Mouse (Mus musculus) spleen, postnatal 36 days (tissue): ENCODE measurements around the gene Plch1.

Experiments used
- DNase-seq, 2 experiments: peaks; one replicate each; pipeline ENCODE4 v3.0.0; 2022; ENCODE audit warnings: low spot score in 2 of 2, mixed read lengths in 1 of 2

Plch1 gene

DNA sequence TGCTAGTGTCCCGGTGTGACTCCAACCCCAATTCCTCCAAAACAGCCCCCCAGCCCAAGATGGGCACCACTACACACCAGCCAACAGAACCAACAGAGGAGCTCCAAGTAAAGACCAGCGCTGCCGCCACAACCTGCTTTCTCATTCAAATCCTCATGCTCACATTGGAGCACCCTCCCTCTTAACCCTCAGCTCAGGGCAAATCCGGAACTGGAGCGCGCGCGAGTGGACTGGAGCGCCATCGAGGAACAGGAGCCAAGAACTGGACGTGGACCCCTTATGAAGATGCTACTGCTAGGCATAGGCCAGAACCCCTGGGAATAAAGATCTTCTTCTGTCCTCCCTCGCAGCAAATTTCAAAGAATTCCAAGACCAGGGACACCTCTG, at the start of gene Plch1:
Plch1 (minus strand) TSS at position 164 of the 387 bp plus-strand sequence.
- no peak for DNase-seq

DNA sequence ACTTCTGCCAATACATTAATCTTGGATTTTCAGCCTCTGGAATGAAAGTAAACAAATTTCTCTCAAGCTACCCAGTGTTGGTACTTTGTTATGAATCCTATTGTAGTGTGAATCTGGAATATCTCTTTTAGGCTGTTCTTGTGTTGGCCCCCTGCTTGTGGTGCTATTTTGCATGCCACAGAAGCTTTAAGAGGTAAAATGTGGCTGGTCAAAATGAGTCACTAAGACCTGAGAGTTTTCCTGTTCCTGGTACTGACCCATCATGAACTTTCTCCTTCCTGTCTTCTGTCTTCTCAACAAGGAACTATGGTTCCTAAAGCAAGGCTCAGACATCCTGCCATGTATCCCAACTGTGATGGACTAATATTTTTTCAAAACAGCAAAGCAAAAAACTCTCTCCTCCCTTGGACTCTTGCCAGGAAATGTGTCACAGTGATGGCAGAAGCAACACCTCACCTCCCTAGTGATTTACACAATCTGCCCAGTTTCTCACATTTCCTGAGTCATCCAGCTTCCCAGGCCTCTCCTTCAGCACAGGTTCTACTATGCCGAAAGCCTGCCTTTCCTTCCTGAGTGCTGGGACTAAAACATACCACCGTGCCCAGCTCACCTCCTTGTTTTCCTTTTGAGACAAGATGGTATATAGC, 42.1 kb upstream of the Plch1 start:
- DNase-seq, result no peak

DNA sequence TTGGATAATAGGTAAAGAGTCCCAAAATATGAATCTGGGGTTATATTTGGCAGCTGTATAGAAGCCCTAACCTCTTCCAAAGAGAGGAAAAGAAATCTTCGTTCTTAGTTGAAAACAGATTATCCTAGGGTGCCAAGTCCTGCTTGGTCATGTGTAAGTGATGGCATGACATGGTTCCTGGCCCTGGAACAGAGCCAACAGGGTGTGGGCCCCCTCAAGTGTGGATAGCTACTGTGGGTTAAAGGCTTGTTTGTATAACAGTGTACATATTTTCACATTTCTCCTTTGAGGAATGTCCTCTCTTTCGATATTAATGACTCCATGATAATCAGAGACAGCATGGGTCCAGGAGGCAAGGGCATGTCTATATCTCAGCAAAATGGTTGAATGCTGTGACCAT, 39.7 kb upstream of the Plch1 start:
- no peak for DNase-seq

DNA sequence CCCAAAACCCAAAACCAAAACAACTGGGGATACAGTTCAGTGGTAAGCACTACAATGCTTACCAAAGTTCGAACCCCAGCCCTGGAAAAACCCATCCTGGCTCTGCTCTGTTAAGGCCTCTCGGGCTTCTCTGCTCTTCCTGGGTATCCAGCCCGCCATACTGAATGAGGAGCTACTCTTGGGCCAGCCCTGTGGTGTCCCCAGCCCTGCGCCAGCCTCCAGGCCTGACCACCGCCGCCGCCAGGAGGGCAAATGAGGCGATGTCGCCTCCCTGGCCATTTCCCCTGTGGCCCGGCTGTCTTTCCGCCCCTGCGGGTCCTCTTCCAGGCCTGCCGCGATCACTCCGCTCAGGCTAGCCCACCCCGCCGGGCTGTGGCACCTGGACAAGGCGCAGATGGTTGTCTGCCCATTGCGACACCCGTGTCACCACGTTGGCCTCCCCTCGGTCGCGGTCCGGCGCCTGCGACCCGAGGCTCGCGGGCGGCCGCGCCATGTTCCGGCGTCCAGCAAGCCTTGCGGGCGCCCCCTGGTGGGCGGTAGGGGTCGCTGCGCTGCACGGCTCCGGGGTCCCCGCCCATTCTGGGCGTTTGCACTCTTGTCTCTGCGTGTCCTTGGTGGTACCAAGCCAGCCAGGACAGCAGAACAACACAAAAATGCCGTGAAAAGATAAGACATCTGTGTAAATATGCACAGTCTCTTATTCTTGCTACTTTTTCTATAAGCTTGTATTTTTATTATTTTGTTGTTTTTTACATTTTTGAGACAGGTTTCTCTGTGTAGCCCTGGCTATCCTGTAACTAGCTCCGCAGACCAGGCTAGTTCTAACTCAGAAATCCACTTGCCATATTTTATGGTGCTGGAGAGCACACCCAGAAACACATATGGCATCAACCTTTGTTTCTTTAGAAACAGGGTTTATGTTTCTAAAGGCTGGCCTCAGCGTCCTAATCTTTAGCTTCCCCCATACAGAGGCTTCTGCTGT, 29.9 kb upstream of the Plch1 start, which contains the start of gene E130311K13Rik:
E130311K13Rik (minus strand) TSS at position 595 of the 982 bp plus-strand sequence.
- peak; percentile 77 to 78 for DNase-seq

DNA sequence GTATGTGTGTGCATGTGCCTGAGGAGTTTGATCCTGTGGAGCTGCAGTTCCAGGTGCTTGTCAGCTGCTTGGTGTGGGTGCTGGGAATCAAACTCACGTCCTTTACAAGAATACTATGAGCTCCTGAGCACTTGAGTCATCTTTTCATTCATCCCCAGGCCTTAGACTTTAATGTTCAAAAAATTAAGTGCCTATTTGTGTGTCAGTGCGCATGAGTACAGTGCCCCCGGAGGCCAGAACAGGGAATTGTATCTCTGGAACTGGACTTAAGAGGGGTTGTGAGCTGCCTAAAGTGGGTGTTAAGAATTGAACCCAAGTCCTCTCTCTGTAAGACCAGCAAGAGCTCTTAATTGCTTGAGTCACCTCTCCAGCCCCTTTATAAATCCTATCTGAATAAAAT, 20.4 kb upstream of the Plch1 start:
- peak in 1 of 2 experiments; percentile 2 for DNase-seq

DNA sequence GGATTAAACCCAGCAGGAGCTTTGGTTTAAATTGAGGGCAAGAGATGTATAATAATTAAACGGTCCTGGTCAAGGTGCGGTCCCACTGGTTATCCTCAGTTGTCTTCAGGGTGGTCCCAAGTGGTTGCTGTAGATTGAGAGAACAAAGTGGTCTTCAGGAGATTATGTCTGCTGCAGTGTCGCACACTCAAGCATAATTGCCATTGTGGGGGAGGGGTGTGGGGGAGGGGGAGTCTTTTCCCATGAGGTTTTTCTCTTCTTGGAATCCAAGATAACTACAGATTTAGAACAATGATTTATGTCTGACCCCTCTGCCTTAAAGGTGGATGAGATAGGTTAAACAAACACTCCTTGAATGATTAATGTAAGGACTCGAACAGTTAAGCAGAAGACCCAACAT, 11.0 kb upstream of the Plch1 start:
- no peak for DNase-seq

DNA sequence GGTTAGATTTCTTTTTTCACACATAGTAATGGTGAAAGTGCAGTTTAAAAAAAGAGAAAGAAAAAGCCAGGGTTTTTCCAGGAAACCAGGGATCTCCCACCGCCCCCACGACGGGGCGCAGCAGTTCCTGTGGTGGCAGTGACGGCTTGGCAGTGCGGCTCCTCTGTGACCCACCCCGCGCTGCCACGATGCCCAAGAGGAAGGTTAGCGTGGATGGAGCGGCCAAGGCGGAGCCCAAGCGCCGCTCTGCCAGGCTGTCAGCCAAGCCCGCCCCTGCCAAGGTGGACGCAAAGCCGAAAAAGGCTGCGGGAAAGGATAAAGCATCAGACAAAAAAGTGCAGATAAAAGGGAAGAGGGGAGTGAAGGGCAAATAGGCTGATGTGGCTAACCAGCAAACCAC, 6.0 kb upstream of the Plch1 start:
- DNase-seq, result no peak

DNA sequence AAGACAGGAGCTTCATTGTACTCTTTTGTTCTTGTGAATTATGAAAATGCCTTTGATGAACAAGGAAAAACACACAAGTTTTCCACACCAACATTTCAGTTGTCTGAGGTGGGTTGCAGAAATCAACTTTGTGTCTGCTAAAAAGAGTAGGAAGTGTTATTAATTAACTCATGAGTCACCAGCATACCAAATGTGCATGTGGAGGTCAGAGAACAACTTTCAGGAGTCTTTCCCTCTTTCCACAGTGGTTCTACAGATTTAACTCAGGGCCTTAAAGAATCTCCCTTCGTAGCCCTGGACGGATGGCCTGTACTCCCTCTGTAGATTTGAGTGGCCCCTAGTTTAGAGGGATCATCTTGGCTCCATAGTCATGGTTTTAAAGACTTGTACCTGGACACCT, 4.9 kb upstream of the Plch1 start:
- no peak for DNase-seq

DNA sequence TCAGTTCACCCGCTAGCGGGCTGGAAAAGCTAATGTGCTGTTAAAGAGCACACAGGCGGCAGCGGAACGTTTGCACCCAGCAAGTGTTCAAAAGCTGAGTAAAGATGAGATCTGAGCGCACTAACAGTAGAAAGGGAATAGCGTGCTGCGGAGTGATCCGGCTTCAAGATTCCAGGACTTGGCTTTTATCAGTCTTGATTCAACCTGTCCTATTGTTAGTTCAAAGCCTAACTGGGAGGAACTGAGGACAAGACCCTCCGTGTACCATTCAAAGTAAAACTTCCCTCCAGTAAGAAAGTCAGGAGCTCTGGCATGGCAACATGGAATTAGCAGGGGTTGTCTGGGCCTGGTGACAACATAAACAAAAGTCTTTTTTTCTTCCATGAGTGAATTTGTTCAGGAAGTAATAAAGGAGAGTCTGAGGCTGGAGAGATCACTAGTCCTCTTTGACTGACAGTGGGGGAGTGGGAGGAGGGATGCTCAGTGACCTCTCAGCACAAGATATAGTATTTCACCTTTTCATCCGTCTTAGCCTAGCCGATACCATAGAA, 824 bp upstream of the Plch1 start:
- DNase-seq, result no peak

DNA sequence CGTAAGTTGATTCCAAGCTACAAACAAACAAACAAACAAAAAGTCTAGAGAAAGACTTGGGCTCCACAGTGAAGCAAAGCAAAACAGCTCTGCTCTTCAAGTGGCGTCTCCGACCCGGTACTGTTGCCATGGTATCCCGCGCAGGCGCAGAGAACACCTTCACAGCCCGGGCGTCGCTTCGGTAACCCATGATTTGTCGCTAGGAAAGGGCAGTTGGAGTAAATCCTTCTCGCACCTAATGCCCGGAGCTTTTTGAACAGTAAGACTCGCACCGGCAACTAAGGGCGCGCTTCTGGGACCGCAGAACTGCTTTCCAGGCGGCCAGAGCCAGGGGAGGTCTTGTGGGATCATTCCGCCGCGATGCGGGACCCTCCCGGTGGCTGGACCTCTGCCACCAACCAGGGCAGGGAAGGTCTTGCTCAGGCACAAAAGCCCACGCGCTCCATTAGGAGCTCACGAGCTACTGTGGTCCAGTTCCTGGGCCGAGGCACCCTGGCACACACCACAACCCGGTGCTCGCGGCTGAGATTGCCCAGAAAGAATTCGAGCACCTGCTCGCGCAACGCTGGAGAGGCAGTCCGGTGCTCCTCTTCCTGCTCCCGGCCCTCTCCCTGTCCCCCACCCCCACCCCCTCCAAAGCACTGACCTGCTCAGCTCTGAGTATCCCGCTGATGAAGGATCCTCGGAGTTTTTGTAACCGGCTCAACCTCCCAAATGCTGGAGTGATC, 527 bp downstream of the Plch1 start:
- DNase-seq, result peak; percentile 32 to 33

DNA sequence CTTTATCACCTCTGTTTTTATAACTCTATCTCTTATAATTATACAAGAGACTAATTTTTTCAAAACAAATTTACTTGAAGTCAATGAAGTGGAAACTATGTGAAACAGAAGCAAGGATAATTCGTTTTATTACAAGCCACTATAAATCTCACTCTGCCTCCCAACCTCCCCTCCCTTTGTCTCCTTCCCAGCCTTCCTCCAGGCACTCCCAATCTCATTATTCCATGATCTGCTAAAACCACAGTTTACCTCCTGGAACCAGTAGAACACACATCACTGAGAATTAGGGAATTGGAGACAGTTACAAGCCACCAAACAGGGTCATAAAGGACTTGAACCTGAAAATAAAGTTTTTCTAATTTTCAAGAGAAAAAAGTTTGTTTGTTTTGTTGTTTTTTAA, 2.1 kb downstream of the Plch1 start:
- no peak for DNase-seq

DNA sequence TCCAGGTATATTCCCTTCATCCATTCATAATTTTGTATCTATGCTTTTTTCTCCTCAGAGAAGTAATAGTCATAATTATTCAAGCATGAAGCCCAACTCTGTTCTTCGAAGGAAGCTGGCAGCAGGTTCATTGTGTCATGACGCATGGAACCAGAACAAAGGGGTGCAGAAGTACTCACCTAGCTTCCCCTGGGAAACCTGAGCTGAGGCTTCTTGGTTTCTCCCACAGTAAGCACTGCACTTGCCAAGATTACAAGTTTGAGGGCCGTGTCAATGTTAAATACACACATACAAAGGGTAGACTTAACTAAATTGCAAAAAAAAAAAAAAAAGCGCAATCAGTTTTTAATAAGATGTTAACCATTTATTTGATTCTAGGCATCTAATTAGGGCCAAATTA, 3.0 kb downstream of the Plch1 start:
- DNase-seq, result no peak

DNA sequence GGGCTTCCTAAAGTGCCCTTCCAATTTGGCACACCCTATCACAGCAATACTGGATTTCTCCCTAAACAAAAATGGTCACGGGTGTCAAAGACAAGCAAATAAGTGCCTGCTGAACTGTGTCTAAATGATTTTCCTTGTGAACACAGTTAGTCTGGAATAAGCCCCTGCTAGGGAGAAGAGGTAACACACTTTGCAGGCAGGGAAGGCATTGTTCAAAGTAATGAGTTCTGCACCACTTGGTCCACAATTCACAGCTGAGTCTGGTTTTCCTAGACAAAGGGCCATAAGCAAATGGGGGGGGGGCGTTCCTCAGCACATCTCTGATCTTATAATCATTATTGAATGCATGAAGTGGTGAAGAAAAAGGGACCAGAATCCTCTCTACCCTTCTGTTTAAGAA, 3.5 kb downstream of the Plch1 start:
- DNase-seq, result no peak

DNA sequence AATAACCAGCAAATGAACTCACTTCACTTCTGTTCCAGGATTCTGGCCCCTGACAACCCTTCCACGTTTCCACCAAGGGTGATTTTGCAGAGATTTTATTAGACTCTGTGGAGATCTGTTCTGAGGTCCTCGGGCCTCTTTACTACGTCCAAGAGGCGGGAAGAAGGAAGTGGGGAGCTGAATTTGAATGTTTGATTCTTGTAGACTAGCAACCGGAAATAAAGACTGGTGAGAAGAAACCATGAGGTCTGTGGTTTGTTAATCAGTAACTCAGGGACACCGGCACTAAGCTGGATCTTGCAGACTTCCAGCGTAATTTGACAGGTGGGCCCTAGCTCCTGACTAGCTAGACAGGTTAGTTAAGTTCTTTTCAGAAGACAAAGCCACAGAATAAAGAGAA, 5.6 kb downstream of the Plch1 start:
- peak in 1 of 2 experiments; percentile 1 for DNase-seq

DNA sequence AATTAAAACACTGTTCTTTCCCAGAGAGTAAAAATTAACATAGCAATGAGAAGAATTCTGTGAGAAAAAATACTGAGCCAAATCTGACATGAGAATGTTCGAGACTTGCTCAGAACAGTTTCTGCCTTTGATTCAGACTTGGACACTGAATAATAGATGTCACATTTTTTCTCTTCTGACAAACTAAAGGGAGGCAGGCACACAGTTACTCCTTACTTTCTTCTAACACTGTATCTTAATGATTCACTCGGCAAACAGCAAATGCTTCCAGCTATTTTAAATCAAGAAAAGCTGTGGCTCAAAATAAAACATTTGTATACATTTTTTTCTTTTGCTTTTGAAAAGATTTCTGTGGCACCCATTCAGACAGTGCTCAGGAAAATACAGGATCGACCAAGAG, 7.1 kb downstream of the Plch1 start:
- no peak for DNase-seq

DNA sequence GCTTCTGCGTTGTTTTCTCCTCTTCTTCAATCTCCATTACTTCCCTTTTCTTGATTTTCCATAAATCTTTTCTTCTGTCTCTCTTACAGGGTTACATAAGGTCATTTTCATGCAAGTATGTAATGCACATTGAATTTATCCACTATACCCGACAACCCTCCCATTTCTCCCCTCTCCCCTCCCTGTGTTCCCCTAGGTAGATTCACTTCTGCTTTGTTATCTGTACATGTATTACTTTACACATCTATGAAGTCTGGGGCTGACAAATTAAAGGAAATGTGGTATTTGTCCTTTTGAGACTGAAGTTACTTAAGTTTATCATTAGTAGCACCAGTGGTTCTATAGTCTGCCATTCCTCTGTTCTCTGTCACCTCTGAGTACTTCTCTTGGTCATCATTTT, 18.2 kb downstream of the Plch1 start:
- DNase-seq, result no peak

DNA sequence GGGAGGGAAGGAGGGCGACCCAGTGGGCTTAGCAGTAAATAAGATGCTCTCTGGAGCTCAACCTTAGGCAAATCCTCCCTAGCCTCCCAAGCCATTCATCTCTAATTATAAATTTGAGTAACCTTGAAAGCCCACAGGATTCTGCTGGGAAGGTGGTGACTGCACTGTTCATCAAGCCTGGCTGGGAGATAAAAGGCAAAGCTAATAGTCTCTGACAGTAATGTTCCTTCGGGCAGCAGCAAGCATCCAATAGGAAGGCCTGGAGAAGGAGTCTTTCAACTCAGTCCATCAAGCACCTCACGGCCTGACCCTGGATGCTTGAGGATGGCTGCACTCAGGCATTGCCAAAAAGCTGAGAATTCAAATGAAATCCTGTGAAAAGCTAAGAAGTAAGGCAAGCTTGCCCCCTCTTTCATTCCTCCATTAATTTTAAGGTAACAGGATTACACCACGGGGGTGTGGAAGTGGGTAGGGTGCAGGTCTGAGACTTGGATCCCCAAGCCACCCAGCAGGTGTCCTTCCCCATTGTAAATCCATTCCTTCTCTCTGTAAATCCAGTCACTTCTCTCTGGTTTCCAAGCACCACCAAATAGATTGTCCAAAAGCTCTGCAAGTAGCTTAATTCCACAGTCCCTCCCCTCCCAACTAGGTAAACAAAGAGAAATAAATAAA, 20.1 kb downstream of the Plch1 start:
- DNase-seq, result no peak

DNA sequence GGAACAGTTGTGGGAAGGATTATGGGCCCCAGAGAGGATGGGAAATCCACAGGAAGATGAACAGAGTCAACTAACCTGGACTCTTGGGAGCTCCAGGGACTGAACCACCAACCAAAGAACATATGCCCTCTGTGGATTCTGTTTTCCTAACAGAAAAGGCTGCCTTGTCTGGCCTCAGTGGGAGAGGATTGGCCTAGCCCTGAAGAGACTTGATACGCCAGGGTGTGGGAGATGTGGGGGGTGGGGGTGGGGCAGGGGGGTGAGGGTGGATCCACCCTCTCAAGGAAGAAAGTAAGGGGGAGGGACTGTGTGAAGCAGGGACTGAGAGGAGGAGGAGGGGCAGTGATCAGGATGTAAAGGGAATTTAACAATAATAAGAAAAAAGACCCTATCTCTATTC, 26.5 kb downstream of the Plch1 start:
- no peak for DNase-seq

DNA sequence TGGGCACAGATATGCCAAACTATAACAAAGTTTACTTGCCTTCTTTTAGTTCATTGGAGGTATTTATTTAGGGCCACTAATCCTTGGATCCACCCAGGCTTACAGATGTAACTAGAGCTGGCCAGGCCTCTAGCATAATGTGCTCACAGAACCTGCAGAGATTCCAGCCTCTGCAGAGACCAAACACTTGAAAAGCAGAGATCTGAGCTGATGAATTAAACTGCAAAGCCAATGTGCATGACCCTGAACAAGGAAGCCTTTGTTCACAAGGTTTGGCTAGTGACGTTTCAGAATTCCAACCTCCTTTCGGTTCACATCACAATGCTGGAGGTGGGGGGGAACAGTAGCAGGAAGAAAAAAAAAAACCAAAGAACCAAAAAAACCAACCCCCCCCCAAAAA, 28.0 kb downstream of the Plch1 start:
- DNase-seq, result no peak

DNA sequence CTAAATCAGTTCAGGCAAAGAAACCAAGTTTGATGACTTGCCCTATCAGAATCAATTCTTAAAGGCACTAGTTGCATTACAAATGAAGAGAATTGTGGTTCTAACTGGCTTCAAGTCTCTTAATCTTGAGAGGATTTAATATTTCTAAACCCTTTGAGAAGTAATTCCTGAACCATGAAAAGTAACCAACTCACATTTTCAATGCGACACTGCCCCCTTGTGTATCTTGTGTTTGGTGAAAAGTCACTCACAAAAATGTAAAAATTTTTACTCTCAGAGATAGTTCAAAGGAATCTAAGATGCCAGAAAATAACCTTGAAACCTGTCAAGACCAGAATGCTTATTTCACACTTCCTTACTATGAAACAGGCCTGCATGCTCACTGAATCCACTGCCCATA, 31.0 kb downstream of the Plch1 start:
- DNase-seq, result no peak

DNA sequence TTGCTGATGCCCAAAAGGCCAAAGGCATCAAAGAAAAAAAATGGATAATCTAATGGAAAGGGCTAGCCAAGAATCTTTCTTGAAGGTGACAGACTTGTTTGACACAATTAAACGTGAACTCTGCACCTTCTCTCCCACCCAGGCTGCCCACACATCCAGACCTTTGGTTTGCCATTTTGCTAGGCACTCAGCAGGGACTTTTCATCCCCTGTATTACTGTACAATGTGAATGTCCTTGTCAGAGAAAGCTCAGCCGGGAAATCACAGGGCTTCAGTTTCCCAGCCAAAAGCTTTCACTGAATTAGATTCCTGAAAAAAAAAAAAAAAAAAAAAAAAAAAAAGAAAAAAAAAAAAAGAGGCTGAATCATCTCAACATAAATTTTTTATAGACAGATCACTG, 34.2 kb downstream of the Plch1 start:
- DNase-seq, result no peak

DNA sequence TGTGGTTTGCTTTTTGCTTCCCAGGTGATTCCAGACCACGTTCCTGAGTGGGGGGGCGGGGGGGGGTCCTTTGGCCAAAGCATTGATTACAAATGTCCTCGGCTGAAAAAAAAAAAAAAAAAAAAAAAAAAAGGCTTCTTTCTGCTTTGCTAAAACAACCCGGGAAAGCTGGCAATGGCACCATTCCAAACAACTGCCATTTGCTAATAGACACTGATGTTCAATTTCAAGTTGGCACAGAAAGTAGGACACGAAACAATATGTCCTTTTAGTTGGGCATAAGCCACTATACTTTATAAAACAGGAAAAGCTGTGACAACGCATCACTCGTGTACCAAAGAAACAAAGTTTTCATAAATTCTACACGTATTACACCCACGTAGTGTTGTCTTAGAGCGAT, 36.6 kb downstream of the Plch1 start:
- DNase-seq, result no peak
